Mouse (Mus musculus) limb, embryonic 11.5 days (tissue): ENCODE measurements at regions not wholly inside any gene's neighbourhood (a gene's known extent, or its start where the extent isn't known, plus 50 kb on each side); places are given as distances from the start of the nearest gene placed in this dataset.
"Not testable (repeated sequence)": the region's sequence is repeated elsewhere in the genome, so short reads cannot be mapped to it uniquely, and the experiment has no call there.

Experiments
- ATAC-seq: fragments of 200-750 bp; cut with Nextera tagmentation; 2 replicates; pipeline ENCODE4 v1.8.0; 2017; ENCODE audit warnings: low read depth; ENCODE audit not compliant: insufficient number of reproducible peaks, low FRiP score, low TSS enrichment
- DNase-seq: peaks from one replicate; pipeline ENCODE4 v3.0.0-alpha.2; 2015; ENCODE audit warnings: low spot score
- H3K27ac ChIP-seq: fragments of 300-500 bp; sonication (generic); replicated peaks from 2 replicates; pipeline ENCODE4 v1.5.1; 2014; ENCODE audit warnings: low read depth, mild to moderate bottlenecking, low read length
- H3K27me3 ChIP-seq: fragments of 300-500 bp; sonication (generic); 2 replicates; pipeline ENCODE4 v1.6.1; 2014; ENCODE audit warnings: mild to moderate bottlenecking, low read length, mixed read lengths; ENCODE audit not compliant: control insufficient read depth, insufficient read depth
- H3K36me3 ChIP-seq: fragments of 300-500 bp; sonication (generic); 2 replicates; pipeline ENCODE4 v1.6.1; 2014; ENCODE audit warnings: mild to moderate bottlenecking, low read length, moderate library complexity, mixed read lengths; ENCODE audit not compliant: control insufficient read depth, insufficient read depth
- H3K4me1 ChIP-seq: fragments of 300-500 bp; sonication (generic); 2 replicates; pipeline ENCODE4 v1.6.1; 2014; ENCODE audit warnings: low read length, mixed read lengths; ENCODE audit not compliant: control insufficient read depth, insufficient read depth
- H3K4me2 ChIP-seq: fragments of 300-500 bp; sonication (generic); 2 replicates; pipeline ENCODE4 v1.6.1; 2014; ENCODE audit warnings: low read depth, mild to moderate bottlenecking, moderate library complexity; ENCODE audit not compliant: severe bottlenecking
- H3K4me3 ChIP-seq: fragments of 300-500 bp; sonication (generic); 2 replicates; pipeline ENCODE4 v1.5.1; 2014; ENCODE audit warnings: low read depth, low read length
- H3K9ac ChIP-seq: fragments of 300-500 bp; sonication (generic); 2 replicates; pipeline ENCODE4 v1.6.1; 2014; ENCODE audit warnings: mild to moderate bottlenecking, low read length
- H3K9me3 ChIP-seq: fragments of 300-500 bp; sonication (generic); 2 replicates; pipeline ENCODE4 v1.6.1; 2016; ENCODE audit warnings: low read length; ENCODE audit not compliant: control insufficient read depth
- WGBS: fragments of 180-500 bp; shearing (Covaris S2); extraction: QIAGEN DNeasy Blood & Tissue Kit; methylation state at CpG from one replicate; pipeline ENCODE4 v1.1.7; 2014; 5-methylcytosine and 5-hydroxymethylcytosine counted together

DNA sequence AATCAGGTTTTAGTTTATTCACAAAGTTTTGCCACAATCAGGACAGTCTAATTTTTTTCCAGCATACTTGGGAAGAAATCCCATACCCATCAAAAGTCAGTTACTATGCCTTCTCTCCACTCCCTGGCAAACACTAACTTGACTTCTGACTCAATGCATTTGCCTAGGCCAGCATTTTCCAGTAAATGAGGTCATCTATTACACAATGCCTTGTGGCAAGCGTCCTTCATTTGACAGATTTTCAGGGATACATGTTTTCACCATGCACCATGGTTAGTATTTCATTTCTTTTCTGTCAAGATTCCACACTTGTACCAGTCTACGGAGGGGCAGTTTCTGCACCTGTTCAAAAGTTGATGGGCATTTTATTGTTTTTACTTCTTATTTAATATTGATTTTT is 88.4 kb upstream of the Slc2a12 start:
- H3K4me1 ChIP-seq, H3K9ac ChIP-seq, H3K4me2 ChIP-seq, H3K27ac ChIP-seq, ATAC-seq, H3K27me3 ChIP-seq, H3K4me3 ChIP-seq, H3K9me3 ChIP-seq, DNase-seq, H3K36me3 ChIP-seq: not testable (repeated sequence)
- 90% methylated on average over 2 of the region's 2 CpGs for WGBS

GRCm38 (mm10) chr10:22569250-22570010 is 75.4 kb upstream of the Slc2a12 start:
- H3K27ac ChIP-seq, H3K4me1 ChIP-seq, H3K4me2 ChIP-seq, H3K36me3 ChIP-seq, H3K9ac ChIP-seq, H3K27me3 ChIP-seq, H3K9me3 ChIP-seq, DNase-seq, ATAC-seq, H3K4me3 ChIP-seq: not testable (repeated sequence)
- 66% methylated on average over 15 of the region's 16 CpGs for WGBS

DNA sequence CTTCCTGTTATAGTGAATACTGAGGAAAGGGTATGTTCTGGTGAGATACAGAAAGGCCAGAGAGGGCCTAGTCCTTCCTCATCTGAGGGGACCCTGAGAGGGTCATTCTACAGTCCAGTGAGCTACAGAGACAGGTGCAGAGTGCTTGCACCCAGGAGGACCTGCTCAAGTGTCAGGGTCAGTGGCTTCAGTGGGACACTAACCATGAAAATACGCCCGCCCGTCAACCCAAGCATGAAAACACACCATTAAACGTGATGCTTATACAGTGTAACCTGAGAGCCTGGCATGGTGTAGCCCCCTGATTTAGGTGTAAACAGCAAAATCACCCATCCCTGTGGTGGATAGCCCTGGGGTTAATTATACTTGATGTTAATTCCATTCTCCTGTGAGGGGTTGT is 70.8 kb upstream of the Slc2a12 start:
- H3K4me1 ChIP-seq, H3K4me2 ChIP-seq, H3K36me3 ChIP-seq, H3K4me3 ChIP-seq, DNase-seq, H3K27ac ChIP-seq, H3K9me3 ChIP-seq, H3K27me3 ChIP-seq, ATAC-seq, H3K9ac ChIP-seq: not testable (repeated sequence)
- WGBS = 83% methylated on average over 4 of the region's 4 CpGs

- not testable (repeated sequence) for H3K9me3 ChIP-seq, H3K4me3 ChIP-seq, H3K36me3 ChIP-seq, H3K4me1 ChIP-seq, H3K4me2 ChIP-seq, H3K27me3 ChIP-seq, H3K27ac ChIP-seq, ATAC-seq, H3K9ac ChIP-seq
- 10% methylated on average over 3 of the region's 3 CpGs for WGBS
- peak; percentile 61 for DNase-seq
These were observed 65.4 kb upstream of the Slc2a12 start for GRCm38 (mm10) chr10:22579426-22579825.

DNA sequence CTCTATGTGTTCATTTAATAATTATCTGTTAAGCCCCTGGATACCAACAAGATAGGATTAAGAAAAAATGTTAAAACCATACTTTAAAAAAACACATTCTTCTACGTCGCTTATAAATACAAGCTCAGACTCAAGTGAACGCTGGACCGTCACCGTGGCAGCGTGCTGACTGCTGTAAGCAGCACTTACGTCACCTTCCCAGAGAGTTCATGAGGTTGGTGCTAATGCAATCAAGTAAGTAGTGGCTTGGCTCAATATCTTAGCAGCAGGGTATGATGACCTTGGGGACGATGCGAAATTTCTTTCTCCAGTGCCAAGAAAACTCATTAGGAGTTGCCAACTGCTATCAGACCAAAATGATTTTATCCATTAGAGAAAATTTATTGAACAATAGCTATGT is 63.5 kb upstream of the Slc2a12 start:
- not testable (repeated sequence) for H3K4me3 ChIP-seq, DNase-seq, H3K9me3 ChIP-seq, H3K4me1 ChIP-seq, H3K27ac ChIP-seq, H3K4me2 ChIP-seq, H3K9ac ChIP-seq, ATAC-seq, H3K27me3 ChIP-seq, H3K36me3 ChIP-seq
- WGBS = 91% methylated on average over 9 of the region's 9 CpGs

GRCm38 (mm10) chr10:22583306-22583705 is 61.5 kb upstream of the Slc2a12 start:
- H3K4me1 ChIP-seq = not testable (repeated sequence)
- WGBS = 94% methylated on average over 2 of the region's 2 CpGs

DNA sequence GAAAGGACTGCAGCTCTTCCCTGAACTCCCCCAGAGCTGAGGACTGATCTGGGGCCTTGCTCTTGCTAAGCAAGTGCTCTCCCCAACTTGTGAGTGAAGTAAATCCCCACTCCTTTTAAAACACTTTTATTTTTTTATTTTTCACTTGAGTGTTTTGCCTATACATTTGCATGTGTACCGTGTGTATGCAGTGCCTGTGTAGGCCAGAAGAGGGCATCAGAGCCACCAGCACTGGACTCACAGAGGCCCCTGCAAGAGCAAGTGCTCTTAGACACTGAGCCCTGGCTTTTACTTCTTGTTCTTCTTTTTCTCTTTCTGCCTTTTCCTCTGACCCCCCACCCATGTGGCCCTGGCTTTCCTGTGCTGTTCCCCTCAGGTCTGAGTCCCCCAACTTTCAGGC is 56.2 kb upstream of the Slc2a12 start:
- 96% methylated on average over 1 of the region's 1 CpGs for WGBS
- H3K9me3 ChIP-seq, H3K9ac ChIP-seq, H3K4me3 ChIP-seq, H3K27me3 ChIP-seq, H3K36me3 ChIP-seq, H3K27ac ChIP-seq, H3K4me1 ChIP-seq, ATAC-seq, H3K4me2 ChIP-seq: not testable (repeated sequence)
- peak; percentile 21 for DNase-seq

More at GRCm38 (mm10) chr10:22583306-22583705, 61.5 kb upstream of the Slc2a12 start:
- not testable (repeated sequence) for H3K4me2 ChIP-seq, H3K9me3 ChIP-seq, H3K36me3 ChIP-seq, ATAC-seq, DNase-seq, H3K27ac ChIP-seq, H3K27me3 ChIP-seq, H3K9ac ChIP-seq, H3K4me3 ChIP-seq

DNA sequence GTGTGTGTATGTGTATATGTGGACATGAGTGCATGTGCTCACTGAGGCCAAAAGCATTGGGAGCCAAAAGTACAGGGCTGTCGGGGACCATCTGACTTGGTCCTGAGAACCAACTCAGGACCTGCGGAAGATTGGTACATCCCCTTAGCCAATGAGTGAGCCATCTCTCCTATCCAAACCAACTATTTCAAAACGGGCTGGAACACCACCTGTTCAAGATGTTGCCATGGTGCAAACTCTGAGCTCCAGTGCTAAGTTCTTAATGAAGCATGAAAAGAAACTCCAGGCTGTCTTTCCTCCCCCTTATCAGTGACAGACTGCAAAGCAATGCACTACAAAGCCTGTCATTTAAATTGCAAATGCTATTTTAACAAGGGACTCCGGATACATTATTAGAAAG is 53.1 kb upstream of the Slc2a12 start:
- not testable (repeated sequence) for ATAC-seq, H3K27me3 ChIP-seq
- WGBS = 52% methylated on average over 4 of the region's 4 CpGs

GRCm38 (mm10) chr10:22592189-22592603 is 52.6 kb upstream of the Slc2a12 start:
- not testable (repeated sequence) for H3K9ac ChIP-seq, H3K36me3 ChIP-seq, H3K4me2 ChIP-seq, ATAC-seq, H3K27me3 ChIP-seq, H3K4me3 ChIP-seq, DNase-seq, H3K9me3 ChIP-seq, H3K4me1 ChIP-seq, H3K27ac ChIP-seq
- WGBS = 61% methylated on average over 4 of the region's 4 CpGs

More for the DNA sequence above, 53.1 kb upstream of the Slc2a12 start:
- H3K9ac ChIP-seq, H3K4me1 ChIP-seq, H3K27ac ChIP-seq, H3K9me3 ChIP-seq, H3K36me3 ChIP-seq, H3K4me2 ChIP-seq, H3K4me3 ChIP-seq, DNase-seq: not testable (repeated sequence)
